Mouse (Mus musculus) intestine, embryonic 16.5 days (tissue): Measurements from ENCODE around the gene Gpr150. TPM values are rescaled to one million over a fixed set of nuclear protein-coding genes. Genes with fewer than 3 reads are reported as not detected.

Experiments used
- ATAC-seq: fragments of 200-750 bp; cut with Nextera tagmentation; 2 replicates; pipeline ENCODE4 v1.8.0; 2017; ENCODE audit warnings: moderate TSS enrichment, moderate library complexity
- H3K27ac ChIP-seq: fragments of 300-500 bp; sonication (generic); 2 replicates; pipeline ENCODE4 v1.5.1; 2014; ENCODE audit warnings: mild to moderate bottlenecking, low read length
- H3K27me3 ChIP-seq: fragments of 300-500 bp; sonication (generic); replicated peaks from 2 replicates; pipeline ENCODE4 v1.6.1; 2014; ENCODE audit warnings: low read length, control low read depth, mixed read lengths; ENCODE audit not compliant: control insufficient read depth, insufficient read depth
- H3K36me3 ChIP-seq: fragments of 300-500 bp; sonication (generic); 2 replicates; pipeline ENCODE4 v1.6.1; 2014; ENCODE audit warnings: low read length, control low read depth; ENCODE audit not compliant: control insufficient read depth, insufficient read depth
- H3K4me1 ChIP-seq: fragments of 300-500 bp; sonication (generic); 2 replicates; pipeline ENCODE4 v1.6.1; 2014; ENCODE audit warnings: low read length, control low read depth, mixed read lengths; ENCODE audit not compliant: control insufficient read depth, insufficient read depth
- H3K4me2 ChIP-seq: fragments of 300-500 bp; sonication (generic); 2 replicates; pipeline ENCODE4 v1.6.1; 2014; ENCODE audit warnings: low read depth, low read length, control low read depth
- H3K4me3 ChIP-seq: fragments of 300-500 bp; sonication (generic); 2 replicates; pipeline ENCODE4 v1.5.1; 2014; ENCODE audit warnings: mild to moderate bottlenecking, low read length
- H3K9ac ChIP-seq: fragments of 300-500 bp; sonication (generic); 2 replicates; pipeline ENCODE4 v1.6.1; 2014; ENCODE audit warnings: low read depth, low read length
- H3K9me3 ChIP-seq: fragments of 300-500 bp; sonication (generic); 2 replicates; pipeline ENCODE4 v1.6.1; 2016; ENCODE audit warnings: low read length, control low read depth; ENCODE audit not compliant: control insufficient read depth
- WGBS: fragments of 180-500 bp; shearing (Covaris S2); extraction: QIAGEN DNeasy Blood & Tissue Kit; methylation state at CpG from one replicate; pipeline ENCODE4 v1.1.7; 2014; 5-methylcytosine and 5-hydroxymethylcytosine counted together
- polyA plus RNA-seq: library from polyadenylated mRNA; unstranded; fragments of >200 nt; fragmentation: Nextera tagmentation; extraction: Ambion mirVana; gene quantifications from 2 replicates; pipeline ENCODE4 v1.2.1, GENCODE M21; 2015

Gpr150 gene
- polyA plus RNA-seq, 1 experiment from 2014 or later: 0.26 TPM

- peak within 1 kb of the TSS; percentile 69 for H3K4me2 ChIP-seq
- H3K9ac ChIP-seq: peak within 1 kb of the TSS; percentile 96
- peak within 1 kb of the TSS; percentile 94 for H3K27ac ChIP-seq
- H3K4me3 ChIP-seq: peak within 1 kb of the TSS; percentile 78
- H3K9me3 ChIP-seq: no peaks in the 10 kb centered on the region
- WGBS: 1% methylated on average over 50 of the region's 50 CpGs
- no peaks in the 10 kb centered on the region for H3K36me3 ChIP-seq
- ATAC-seq: peak; percentile 100
- H3K27me3 ChIP-seq: no peaks in the 10 kb centered on the region
- H3K4me1 ChIP-seq: no peaks in the 10 kb centered on the region
Observed at GRCm38 (mm10) chr13:76017974-76018843, 38.6 kb downstream of the Gpr150 start, which contains the start of gene Rfesd. TSS of gene Rfesd (minus strand) at chr13:76018719.

GRCm38 (mm10) chr13:76017465-76017864 is 39.3 kb downstream of the Gpr150 start:
- Histone ChIP-seq H3K9me3 (no peaks in the 10 kb centered on the region), H3K36me3 (no peaks in the 10 kb centered on the region), H3K4me1 (no peaks in the 10 kb centered on the region), H3K4me2 (peak overlapping the region; percentile 69), H3K27ac (peak overlapping the region; percentile 57; the same call in 1 of the 2 replicates), H3K9ac (peak overlapping the region; percentile 96), H3K4me3 (peak overlapping the region; percentile 78), H3K27me3 (no peaks in the 10 kb centered on the region)
- ATAC-seq: no peak
- WGBS: 57% methylated on average over 4 of the region's 4 CpGs

GRCm38 (mm10) chr13:76014511-76014910 is 42.3 kb downstream of the Gpr150 start:
- no peak overlapping the region for H3K4me3 ChIP-seq
- no peak overlapping the region for H3K27ac ChIP-seq
- ATAC-seq: no peak
- no peaks in the 10 kb centered on the region for H3K36me3 ChIP-seq
- H3K4me2 ChIP-seq: no peak overlapping the region
- no peaks in the 10 kb centered on the region for H3K27me3 ChIP-seq
- H3K9me3 ChIP-seq: no peaks in the 10 kb centered on the region
- no peaks in the 10 kb centered on the region for H3K4me1 ChIP-seq
- H3K9ac ChIP-seq: no peak overlapping the region
- 61% methylated on average over 2 of the region's 2 CpGs for WGBS

Other genes starting within 250 kb of the Gpr150 start
- 210 and 253 TPM in 2 replicates for gene Glrx, start 217.1 kb downstream of the Gpr150 start, polyA plus RNA-seq
- gene Rhobtb3, start 113.1 kb downstream of the Gpr150 start, polyA plus RNA-seq: 12.3 and 19.4 TPM in 2 replicates
- 0.22 and 0.48 TPM in 2 replicates for gene Spata9, start 89.8 kb downstream of the Gpr150 start, polyA plus RNA-seq
- gene Rfesd, start 38.3 kb downstream of the Gpr150 start, polyA plus RNA-seq: 14.7 and 18.1 TPM in 2 replicates
- gene Arsk, start 41.7 kb upstream of the Gpr150 start, polyA plus RNA-seq: 3.8 and 4.7 TPM in 2 replicates
- 7.7 and 8.4 TPM in 2 replicates for gene Ttc37, start 41.7 kb upstream of the Gpr150 start, polyA plus RNA-seq
- gene Fam81b, start 248.1 kb upstream of the Gpr150 start, polyA plus RNA-seq: not detected in 2 replicates